Mouse (Mus musculus): ENCODE results near the gene Tbc1d10a.

GRCm38 (mm10) chr11:4193420-4193819 is 6.8 kb downstream of the Tbc1d10a start:
- TF ChIP-seq POLR2A (IDR thresholded peaks at IDR 0.05; ENCODE audit: insufficient read depth, low read length) (no peak), CTCF (IDR thresholded peaks at IDR 0.05; ENCODE audit: low read depth, low read length) (no peak)
